Mouse (Mus musculus): ENCODE data around the gene Cd80. TPM values are rescaled to one million over a fixed set of nuclear protein-coding genes. Genes with fewer than 3 reads are reported as not detected.

The Cd80 gene
- total and polyA plus RNA-seq, 3 experiments, result 39.5 to 57.8 (median 46.2) TPM

- peak overlapping the region; percentile 97 for H3K27ac ChIP-seq (ENCODE audit: insufficient read depth, low read depth)
- H3K4me2 ChIP-seq (ENCODE audit: insufficient read depth, low read depth, poor library complexity, severe bottlenecking), result peak overlapping the region; percentile 67; the same call in 1 of the 2 replicates
- dilution Hi-C loops (cut with MboI; ENCODE audit: extremely low pct_ligation_motif_present, extremely low pct_unique_long_range_greater_than_20kb, low sequenced_read_pairs), result no loop called here
- no peaks in the 10 kb centered on the region for H3K27me3 ChIP-seq (replicated peaks)
- peaks cover 94% of the 10 kb centered on the region for H3K79me2 ChIP-seq (replicated peaks; ENCODE audit: control insufficient read depth, extremely low read depth, insufficient read depth, poor library complexity, severe bottlenecking)
- no peaks in the 10 kb centered on the region for H3K9me3 ChIP-seq (replicated peaks; ENCODE audit: low read length)
- peak overlapping the region; percentile 57 to 98 (median 83) for H3K4me3 ChIP-seq (replicated peaks in 1 of 3; ENCODE audit: low read depth in 2 of 3, low read length in 2 of 3, poor library complexity in 1 of 3)
- H3K9ac ChIP-seq (ENCODE audit: insufficient read depth, low read depth), result peak overlapping the region; percentile 97
- peak; percentile 66 for TF ChIP-seq SIN3A (IDR thresholded peaks at IDR 0.05; ENCODE audit: low read length)
- peak; percentile 70 for TF ChIP-seq EP300 (IDR thresholded peaks at IDR 0.05; ENCODE audit: low read length)
- TF ChIP-seq TBP (conservative IDR thresholded peaks at IDR 0.05; ENCODE audit: low read depth, low read length), result peak; percentile 44; the same call in 1 of the 2 replicates
- no peak for TF ChIP-seq GABPA (IDR thresholded peaks at IDR 0.05; ENCODE audit: insufficient replicate concordance, low read depth, low read length)
- TF ChIP-seq MEF2A (IDR thresholded peaks at IDR 0.05; ENCODE audit: borderline replicate concordance, low read depth, low read length), result no peak
- TF ChIP-seq IRF4 (IDR thresholded peaks at IDR 0.05; ENCODE audit: low read depth, low read length), result peak; percentile 60
- no peak for TF ChIP-seq CHD2 (IDR thresholded peaks at IDR 0.05; ENCODE audit: low read length)
- TF ChIP-seq PAX5 (IDR thresholded peaks at IDR 0.05; ENCODE audit: low read length), result no peak
- peak; percentile 6; the same call in 1 of the 2 replicates for TF ChIP-seq SMC3 (IDR thresholded peaks at IDR 0.05; ENCODE audit: low read depth, low read length)
- TF ChIP-seq RAD21 (IDR thresholded peaks at IDR 0.05; ENCODE audit: low read depth, low read length), result no peak
- TF ChIP-seq USF1 (IDR thresholded peaks at IDR 0.05; ENCODE audit: low read depth, low read length), result no peak
- peak; percentile 63; the same call in 1 of the 2 replicates for TF ChIP-seq RCOR1 (conservative IDR thresholded peaks at IDR 0.05; ENCODE audit: low read depth, low read length)
- no peak for TF ChIP-seq E2F4 (IDR thresholded peaks at IDR 0.05; ENCODE audit: insufficient replicate concordance, low read depth, low read length)
- TF ChIP-seq CTCF (conservative IDR thresholded peaks at IDR 0.05 in 1 of 2, IDR thresholded peaks at IDR 0.05 in 1 of 2; ENCODE audit: low read depth in 2 of 2, low read length in 2 of 2), result no peak
- peak; percentile 91 for TF ChIP-seq CHD1 (IDR thresholded peaks at IDR 0.05; ENCODE audit: low read depth, low read length)
- no peak for TF ChIP-seq ZC3H11A (IDR thresholded peaks at IDR 0.05; ENCODE audit: low read depth, low read length)
- TF ChIP-seq UBTF (IDR thresholded peaks at IDR 0.05; ENCODE audit: low read depth, low read length), result no peak
- no peak for TF ChIP-seq USF2 (conservative IDR thresholded peaks at IDR 0.05; ENCODE audit: low read depth, low read length)
- TF ChIP-seq MAX (IDR thresholded peaks at IDR 0.05; ENCODE audit: low read length), result peak; percentile 63
- peak; percentile 66; the same call in 1 of the 2 replicates for TF ChIP-seq POLR2AphosphoS2 (IDR thresholded peaks at IDR 0.05; ENCODE audit: low read depth, low read length)
- peak; percentile 53; the same call in 1 of the 2 replicates for TF ChIP-seq ETS1 (conservative IDR thresholded peaks at IDR 0.05; ENCODE audit: low read depth, low read length)
- no peak for TF ChIP-seq ZKSCAN1 (IDR thresholded peaks at IDR 0.05; ENCODE audit: borderline replicate concordance, low read depth, low read length)
- peak; percentile 27 for TF ChIP-seq ZNF384 (IDR thresholded peaks at IDR 0.05; ENCODE audit: low read depth, low read length)
- TF ChIP-seq MXI1 (IDR thresholded peaks at IDR 0.05; ENCODE audit: low read depth, low read length), result peak; percentile 56; the same call in 1 of the 2 replicates
- TF ChIP-seq NELFE (IDR thresholded peaks at IDR 0.05; ENCODE audit: low read depth, low read length), result peak; percentile 38; the same call in 1 of the 2 replicates
- peak; percentile 43; the same call in 1 of the 2 replicates for TF ChIP-seq POLR2A (IDR thresholded peaks at IDR 0.05; ENCODE audit: low read depth, low read length)
- peak; percentile 46; the same call in 1 of the 2 replicates for TF ChIP-seq TCF12 (IDR thresholded peaks at IDR 0.05; ENCODE audit: low read depth, low read length)
- peak; percentile 51; the same call in 1 of the 2 replicates for TF ChIP-seq MAFK (IDR thresholded peaks at IDR 0.05; ENCODE audit: insufficient replicate concordance, low read length)
- 0 out of 2 replicates have a peak, but pooled peaks have one; percentile 54 for TF ChIP-seq MAZ (IDR thresholded peaks at IDR 0.05; ENCODE audit: low read depth, low read length)
- peak; percentile 34; the same call in 1 of the 2 replicates for TF ChIP-seq BHLHE40 (IDR thresholded peaks at IDR 0.05; ENCODE audit: low read depth, low read length)
- 0 out of 2 replicates have a peak, but pooled peaks have one; percentile 44 for TF ChIP-seq KAT2A (IDR thresholded peaks at IDR 0.05; ENCODE audit: insufficient replicate concordance, low read length)
- TF ChIP-seq NRF1 (IDR thresholded peaks at IDR 0.05; ENCODE audit: low read depth, low read length), result 0 out of 2 replicates have a peak, but pooled peaks have one; percentile 32
- TF ChIP-seq ELF1 (IDR thresholded peaks at IDR 0.05; ENCODE audit: low read depth, low read length), result peak; percentile 75
- TF ChIP-seq HCFC1 (IDR thresholded peaks at IDR 0.05; ENCODE audit: low read depth, low read length), result peak; percentile 48; the same call in 1 of the 2 replicates
- peak; percentile 39; the same call in 1 of the 2 replicates for TF ChIP-seq JUN (IDR thresholded peaks at IDR 0.05; ENCODE audit: insufficient read depth, low read depth, low read length)
- peak; percentile 66; the same call in 1 of the 2 replicates for TF ChIP-seq ZMIZ1 (IDR thresholded peaks at IDR 0.05; ENCODE audit: low read depth, low read length)
- TF ChIP-seq MYC (IDR thresholded peaks at IDR 0.05; ENCODE audit: low read depth, low read length), result peak; percentile 65; the same call in 1 of the 2 replicates
- TF ChIP-seq JUND (conservative IDR thresholded peaks at IDR 0.05; ENCODE audit: low read depth, low read length), result peak; percentile 59
- peaks cover 13 to 35% of the 10 kb centered on the region in 2 experiments for H3K36me3 ChIP-seq (replicated peaks in 1 of 2; ENCODE audit: control insufficient read depth in 1 of 2, insufficient read depth in 1 of 2, low read length in 1 of 2)
- no peak for DNase-seq (ENCODE audit: extremely low read depth)
- in situ Hi-C loops (cut with MboI; ENCODE audit: low pct_ligation_motif_present, low pct_unique_long_range_greater_than_20kb, low sequenced_read_pairs), result loop anchor here (5.0 kb wide), 1 partner anchor 113 kb away; the partner anchor contains the start of genes Cox17 and Gm21987
- peaks cover 2 to 31% of the 10 kb centered on the region in 2 experiments; a peak in 3 of 4 replicates for H3K4me1 ChIP-seq (ENCODE audit: control insufficient read depth in 1 of 2, insufficient read depth in 2 of 2)
Observed at GRCm38 (mm10) chr16:38459990-38460389, 4.6 kb downstream of the Cd80 start.
